Mouse (Mus musculus): Measurements from ENCODE around the gene Serpina9.

Gene Serpina9

DNA sequence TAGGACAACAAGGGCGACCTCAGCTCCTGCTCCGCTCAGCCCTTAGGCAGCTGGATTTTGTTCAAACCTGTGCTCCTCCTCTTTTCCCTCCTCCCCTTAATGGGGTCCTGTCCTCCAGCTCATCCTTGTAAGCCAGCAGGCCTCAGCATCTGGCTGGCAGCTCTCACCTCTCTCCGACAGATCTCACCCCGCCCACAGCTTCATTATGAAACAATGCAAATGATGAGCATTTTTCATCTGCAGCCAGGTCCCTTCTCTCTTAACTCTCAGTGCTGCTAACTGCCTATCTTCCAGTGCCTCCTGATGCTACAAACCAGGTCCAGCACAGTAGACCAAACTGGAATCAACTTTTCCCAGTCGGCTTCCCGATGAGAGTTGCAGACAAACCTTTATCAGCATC is at the start of gene Serpina9:
Gene Serpina9, minus strand, starts transcription at position 136 of the 400 bp plus-strand sequence.
- peak in 1 of 2 experiments; percentile 35 for DNase-seq (ENCODE audit: low spot score in 2 of 2)

- no peak for DNase-seq (ENCODE audit: low spot score in 2 of 2)
Observed at GRCm38 (mm10) chr12:104061862-104062261, 48.3 kb upstream of the Serpina9 start.

- DNase-seq (ENCODE audit: low spot score in 2 of 2): no peak
Observed at GRCm38 (mm10) chr12:104060126-104060525, 46.6 kb upstream of the Serpina9 start.

DNA sequence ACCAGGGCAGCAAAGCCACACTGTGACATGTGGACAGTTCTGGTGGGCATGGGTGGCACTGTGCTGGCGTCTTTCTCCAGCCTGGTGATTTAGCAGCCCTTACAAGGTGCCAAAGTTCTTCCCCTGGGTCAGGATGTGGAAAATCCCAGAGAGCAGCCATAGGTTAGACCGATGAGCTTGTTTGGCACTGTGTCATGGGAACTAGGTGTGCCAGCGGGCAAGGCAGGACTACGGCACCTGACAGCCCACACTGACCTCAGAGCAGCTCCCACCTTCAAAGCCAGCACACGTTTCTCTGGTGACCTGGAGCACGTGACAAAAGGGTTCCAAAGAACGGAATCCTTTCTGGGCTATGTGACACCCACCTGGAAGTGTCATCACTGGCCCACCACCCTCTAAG is 44.0 kb upstream of the Serpina9 start:
- no peak for DNase-seq (ENCODE audit: low spot score in 2 of 2)

- DNase-seq (ENCODE audit: low spot score in 2 of 2): peak; percentile 67 to 70
Observed at GRCm38 (mm10) chr12:104057050-104057449, 43.5 kb upstream of the Serpina9 start.

GRCm38 (mm10) chr12:104055755-104056154 is 42.2 kb upstream of the Serpina9 start:
- no peak for DNase-seq (ENCODE audit: low spot score in 2 of 2)

DNA sequence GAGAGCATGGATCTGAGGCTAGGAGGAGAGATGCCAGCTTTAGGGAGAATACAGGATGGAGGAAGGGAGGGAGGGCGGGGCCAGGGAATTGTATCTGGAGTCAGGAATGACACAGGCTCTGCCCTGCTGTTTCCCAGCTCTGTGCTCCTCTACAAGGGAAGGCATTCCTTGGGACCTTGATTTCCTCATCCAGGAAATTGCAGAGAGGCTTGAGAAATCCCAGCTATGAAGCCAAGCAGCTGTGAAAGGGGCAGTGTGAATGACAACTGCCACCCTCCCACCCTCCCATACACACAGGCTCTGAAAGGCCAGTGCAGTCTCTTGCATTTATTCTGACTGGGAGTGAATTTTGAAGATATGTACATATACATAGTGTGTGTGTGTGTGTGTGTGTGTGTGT is 40.4 kb upstream of the Serpina9 start:
- no peak for DNase-seq (ENCODE audit: low spot score in 2 of 2)

DNA sequence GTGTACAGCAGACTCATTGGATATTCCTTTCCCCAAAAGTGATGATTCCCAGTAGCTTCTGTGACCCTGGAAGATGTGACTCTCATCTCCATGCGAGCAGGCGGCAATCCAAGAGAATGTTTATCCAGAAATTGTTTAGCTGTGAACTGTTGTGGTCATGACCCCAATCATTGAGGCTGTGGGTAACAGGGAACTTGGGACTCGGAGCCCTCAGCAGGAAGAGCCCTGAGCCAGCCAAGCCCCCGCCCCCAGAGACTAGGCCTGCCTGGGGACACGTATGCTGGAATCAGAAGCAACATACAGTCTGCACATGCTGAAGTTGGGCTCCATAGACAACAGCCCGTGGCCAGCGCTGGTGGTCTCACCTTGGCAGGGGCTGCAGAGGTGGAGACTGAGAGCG is 32.2 kb upstream of the Serpina9 start:
- no peak for DNase-seq (ENCODE audit: low spot score in 2 of 2)

GRCm38 (mm10) chr12:104044343-104044742 is 30.8 kb upstream of the Serpina9 start, which contains the start of gene Serpina12:
Gene Serpina12 (minus strand): TSS chr12:104044443.
- no peak for DNase-seq (ENCODE audit: low spot score in 2 of 2)

DNA sequence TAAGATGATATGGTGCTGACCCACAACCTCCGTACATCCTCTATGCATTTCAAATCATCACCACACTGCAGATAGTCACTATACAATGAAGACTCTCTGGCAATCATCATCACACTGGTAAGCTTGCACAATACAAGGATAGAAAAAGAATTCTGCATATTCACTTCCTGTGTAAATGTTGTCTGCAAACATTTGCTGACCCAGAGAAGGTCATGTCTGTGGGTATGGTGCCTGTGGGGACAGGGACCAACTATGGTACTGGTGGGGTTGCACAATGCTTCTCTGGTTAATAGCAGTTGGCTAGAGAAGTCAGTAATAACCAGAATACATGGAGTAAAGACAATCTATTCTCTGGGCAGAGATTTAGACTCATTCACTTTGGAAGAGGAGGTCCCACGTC is 29.2 kb upstream of the Serpina9 start:
- no peak for DNase-seq (ENCODE audit: low spot score in 2 of 2)

- peak in 1 of 2 experiments; percentile 40 for DNase-seq (ENCODE audit: low spot score in 2 of 2)
Observed at GRCm38 (mm10) chr12:104041401-104041800, 27.8 kb upstream of the Serpina9 start.

DNA sequence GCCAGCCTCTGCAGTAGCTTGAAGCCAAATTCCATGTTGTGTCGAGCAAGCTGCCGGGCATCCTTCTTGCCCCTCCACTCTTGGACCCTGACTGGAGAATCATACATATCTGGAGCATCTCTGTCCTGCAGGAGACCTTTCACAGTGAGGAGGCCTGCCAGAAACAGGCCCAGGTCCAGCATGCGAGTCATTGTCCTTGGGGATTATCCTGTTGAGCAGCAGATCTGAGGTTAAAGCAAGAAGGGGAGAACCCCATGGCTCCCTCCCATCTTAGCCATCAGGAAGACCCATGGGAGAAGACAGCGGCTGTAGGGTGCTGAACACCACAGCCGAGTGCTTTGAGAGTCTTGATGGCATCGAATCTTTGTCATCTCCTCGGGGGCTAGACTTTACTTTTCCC is 24.6 kb upstream of the Serpina9 start:
- DNase-seq (ENCODE audit: low spot score in 2 of 2): no peak

DNA sequence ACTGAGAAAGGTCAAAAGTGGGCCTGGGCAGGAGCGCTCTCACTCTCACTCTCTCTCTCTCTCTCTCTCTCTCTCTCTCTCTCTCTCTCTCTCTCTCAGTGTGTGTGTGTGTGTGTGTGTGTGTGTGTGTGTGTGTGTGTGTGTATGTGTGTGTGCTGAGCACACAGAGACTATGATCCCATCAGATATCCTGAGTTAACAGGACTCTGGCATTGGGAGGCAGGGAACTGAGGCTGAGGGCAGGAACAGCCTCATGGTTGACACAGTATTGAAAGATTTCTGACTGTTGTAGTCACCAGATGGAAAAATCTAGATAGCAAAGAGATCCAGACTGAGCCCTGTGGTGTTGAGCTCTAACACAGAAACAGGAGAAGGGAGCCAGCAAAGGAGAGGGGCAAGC is 20.2 kb upstream of the Serpina9 start:
- DNase-seq (ENCODE audit: low spot score in 2 of 2): no peak

DNA sequence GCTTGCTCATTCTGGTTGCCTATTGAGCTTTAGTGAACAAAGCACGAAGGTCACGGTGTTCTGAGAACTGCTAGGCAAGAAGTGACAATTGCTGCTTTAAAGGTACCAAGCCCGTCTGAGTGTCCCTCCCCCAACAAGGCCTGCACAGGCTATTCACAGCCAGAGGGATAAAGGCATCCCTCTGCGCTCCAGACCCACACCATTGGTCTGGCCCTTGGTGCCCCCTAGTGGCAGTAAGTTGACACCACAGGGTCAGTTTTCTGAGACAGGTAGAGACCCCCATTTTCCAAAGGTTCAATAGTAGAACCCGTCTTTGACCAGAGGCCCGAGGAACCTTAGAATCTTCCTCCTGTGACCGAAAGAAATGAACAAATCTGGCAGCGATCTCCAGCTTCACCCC is 16.4 kb upstream of the Serpina9 start:
- DNase-seq (ENCODE audit: low spot score in 2 of 2): peak in 1 of 2 experiments; percentile 5

- no peak for DNase-seq (ENCODE audit: low spot score in 2 of 2)
Observed at GRCm38 (mm10) chr12:104015280-104015679, 1.7 kb upstream of the Serpina9 start.

GRCm38 (mm10) chr12:104004689-104005088 is 8.9 kb downstream of the Serpina9 start:
- no peak for DNase-seq (ENCODE audit: low spot score in 2 of 2)

DNA sequence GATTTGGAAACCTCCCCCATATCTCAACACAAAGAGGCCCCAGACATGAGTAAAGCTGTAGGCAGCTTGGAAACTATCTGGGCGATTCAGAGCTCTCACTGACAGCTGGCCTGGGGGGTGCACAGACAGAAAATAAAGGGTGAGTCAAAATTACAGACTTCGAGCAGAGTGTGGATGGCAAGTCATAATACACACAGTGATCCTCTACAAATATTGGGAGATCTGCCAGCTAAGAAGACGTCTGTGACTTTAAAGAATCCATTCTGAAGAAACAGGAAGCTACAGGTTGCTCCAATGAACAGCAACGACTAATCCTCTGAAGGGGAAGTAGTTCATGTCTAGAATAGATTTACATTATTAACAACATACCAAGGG is 10.3 kb downstream of the Serpina9 start:
- no peak for DNase-seq (ENCODE audit: low spot score in 2 of 2)

DNA sequence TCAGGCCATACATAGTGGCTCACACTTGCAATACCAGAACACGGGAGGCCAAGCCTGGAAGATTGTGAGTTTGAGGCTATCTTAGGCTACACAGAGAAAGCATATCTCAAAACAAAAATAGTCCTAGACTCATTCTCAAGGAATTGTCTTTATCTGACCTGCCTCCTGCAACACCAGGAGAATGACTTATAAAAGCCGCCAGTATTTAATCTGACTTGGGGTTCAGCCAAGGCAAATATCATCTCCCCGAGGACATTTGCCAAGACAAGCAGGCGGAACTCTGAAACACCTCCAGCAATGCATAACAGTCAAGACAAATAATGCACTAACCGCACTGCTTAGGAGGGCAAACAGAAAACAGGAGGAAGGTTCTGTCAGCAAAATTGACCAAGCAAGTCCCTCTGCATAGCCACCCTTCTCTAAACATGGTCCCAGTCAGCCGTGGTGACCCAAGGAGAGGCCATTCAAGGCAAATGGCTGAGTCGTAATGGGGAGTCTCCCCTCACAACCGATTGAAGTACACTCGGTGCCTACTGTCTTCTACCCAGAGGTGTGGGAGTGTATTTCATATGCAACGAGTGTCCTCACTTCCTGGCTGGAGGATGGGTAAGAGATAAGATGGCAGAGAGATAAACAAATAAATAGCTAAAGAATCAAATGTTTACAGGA is 10.9 kb downstream of the Serpina9 start:
- DNase-seq (ENCODE audit: low spot score in 2 of 2): no peak

DNA sequence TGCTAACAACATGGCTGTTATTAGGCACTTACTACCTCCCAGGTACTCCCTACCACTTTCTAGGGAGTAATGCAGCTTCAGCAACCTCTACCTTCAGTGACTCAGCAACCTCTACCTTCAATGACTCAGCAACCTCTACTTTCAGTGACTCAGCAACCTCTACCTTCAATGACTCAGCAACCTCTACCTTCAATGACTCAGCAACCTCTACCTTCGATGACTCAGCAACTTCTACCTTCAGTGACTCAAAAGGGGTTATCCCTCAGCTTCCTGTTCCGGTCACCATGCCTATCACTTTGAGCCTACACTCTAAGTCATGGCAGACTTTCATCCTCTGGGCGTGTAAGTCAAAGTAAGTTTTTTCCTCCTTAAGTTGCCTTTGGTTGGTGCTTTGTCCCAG is 13.0 kb downstream of the Serpina9 start:
- no peak for DNase-seq (ENCODE audit: low spot score in 2 of 2)

GRCm38 (mm10) chr12:103999611-104000010 is 13.9 kb downstream of the Serpina9 start:
- peak in 1 of 2 experiments; percentile 57 for DNase-seq (ENCODE audit: low spot score in 2 of 2)

- DNase-seq (ENCODE audit: low spot score in 2 of 2): no peak
Observed at GRCm38 (mm10) chr12:103996513-103996912, 17.0 kb downstream of the Serpina9 start.

DNA sequence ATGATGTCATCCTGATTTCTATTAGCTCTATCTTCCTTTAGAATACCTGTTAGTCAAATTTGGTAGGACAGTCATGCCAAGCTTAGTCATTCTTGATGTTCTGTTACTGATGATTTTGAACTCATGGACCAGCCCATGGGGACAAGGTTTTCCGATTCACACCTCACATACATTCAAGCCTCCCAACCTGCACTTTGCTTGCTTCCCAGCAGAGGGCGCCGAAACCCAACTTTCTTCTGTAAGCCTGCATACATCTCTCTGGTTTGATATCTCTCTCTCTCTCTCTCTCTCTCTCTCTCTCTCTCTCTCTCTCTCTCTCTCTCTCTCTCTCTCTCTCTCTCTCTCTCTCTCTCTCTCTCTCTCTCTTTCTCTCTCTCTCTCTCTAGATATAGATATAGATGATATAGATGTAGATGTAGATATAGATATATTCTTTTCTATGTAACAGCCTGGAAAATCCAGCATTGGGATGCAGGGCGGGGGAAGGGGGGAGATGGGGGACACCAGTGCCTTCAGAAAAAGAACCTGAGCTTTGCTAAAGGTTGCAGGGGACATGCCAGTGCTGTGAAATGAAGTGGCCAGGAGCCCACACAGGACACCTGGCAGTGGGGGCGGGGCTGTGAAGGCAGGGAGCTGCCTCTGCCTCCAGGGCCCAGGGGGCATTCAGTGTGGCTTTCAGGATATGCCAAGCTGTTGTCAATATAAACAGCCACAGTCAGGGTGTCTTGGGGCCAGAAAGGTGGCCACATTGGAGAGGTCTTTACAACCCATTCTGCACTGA is 18.1 kb downstream of the Serpina9 start:
- peak in 1 of 2 experiments; percentile 92 for DNase-seq (ENCODE audit: low spot score in 2 of 2)

- DNase-seq (ENCODE audit: low spot score in 2 of 2): peak in 1 of 2 experiments; percentile 58
Observed at GRCm38 (mm10) chr12:103992945-103993344, 20.6 kb downstream of the Serpina9 start.
